Mouse (Mus musculus): ENCODE data around the gene Poln.

DNA sequence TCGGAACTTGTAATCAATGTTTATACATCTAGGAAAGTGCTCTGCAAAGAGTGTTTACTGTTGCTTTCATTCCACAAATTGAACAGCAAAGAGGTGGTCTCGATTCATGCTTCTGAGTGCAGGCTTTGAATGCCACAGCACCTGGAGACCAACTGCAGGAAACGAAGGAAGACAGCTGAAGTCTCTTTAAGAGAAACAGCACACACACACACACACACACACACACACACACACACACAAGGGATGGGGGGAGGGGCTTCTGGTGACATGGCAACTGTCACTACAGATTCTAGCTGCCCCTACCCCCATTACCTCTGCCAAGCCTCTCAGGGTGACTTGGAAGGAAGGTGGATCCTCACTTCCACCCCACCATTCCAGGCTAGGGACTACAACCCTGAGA is 38.3 kb upstream of the Poln start:
- TF ChIP-seq CTCF (IDR thresholded peaks at IDR 0.05) (no peak), POLR2A (IDR thresholded peaks at IDR 0.05; ENCODE audit: insufficient read depth, low read depth, low read length) (no peak), EP300 (IDR thresholded peaks at IDR 0.05; ENCODE audit: insufficient read depth, low read depth, low read length) (no peak)
